Mouse (Mus musculus) midbrain, embryonic 13.5 days (tissue): ENCODE measurements around the gene Cavin1. TPM values are rescaled to one million over a fixed set of nuclear protein-coding genes. Genes with fewer than 3 reads are reported as not detected.

Experiments used
- ATAC-seq: fragments of 200-750 bp; cut with Nextera tagmentation; 2 replicates; pipeline ENCODE4 v1.8.0; 2017; ENCODE audit warnings: mild to moderate bottlenecking, moderate TSS enrichment, moderate library complexity
- H3K27ac ChIP-seq: fragments of 300-500 bp; sonication (generic); 2 replicates; pipeline ENCODE4 v1.5.1; 2015; ENCODE audit warnings: inconsistent platforms, mild to moderate bottlenecking, moderate library complexity
- H3K27me3 ChIP-seq: fragments of 300-500 bp; sonication (generic); 2 replicates; pipeline ENCODE4 v1.6.1; 2015; ENCODE audit warnings: mild to moderate bottlenecking, inconsistent platforms
- H3K36me3 ChIP-seq: fragments of 300-500 bp; sonication (generic); 2 replicates; pipeline ENCODE4 v1.6.1; 2015; ENCODE audit warnings: mild to moderate bottlenecking, inconsistent platforms
- H3K4me1 ChIP-seq: fragments of 300-500 bp; sonication (generic); replicated peaks from 2 replicates; pipeline ENCODE4 v1.6.1; 2015; ENCODE audit warnings: inconsistent platforms
- H3K4me2 ChIP-seq: fragments of 300-500 bp; sonication (generic); replicated peaks from 2 replicates; pipeline ENCODE4 v1.6.1; 2015; ENCODE audit warnings: moderate library complexity, mild to moderate bottlenecking, inconsistent platforms
- H3K4me3 ChIP-seq: fragments of 300-500 bp; sonication (generic); replicated peaks from 2 replicates; pipeline ENCODE4 v1.5.1; 2015; ENCODE audit warnings: mild to moderate bottlenecking, inconsistent platforms
- H3K9ac ChIP-seq: fragments of 300-500 bp; sonication (generic); replicated peaks from 2 replicates; pipeline ENCODE4 v1.6.1; 2015; ENCODE audit warnings: mild to moderate bottlenecking, inconsistent platforms
- H3K9me3 ChIP-seq: fragments of 300-500 bp; sonication (generic); 2 replicates; pipeline ENCODE4 v1.6.1; 2016; ENCODE audit warnings: mild to moderate bottlenecking, inconsistent platforms
- WGBS: fragments of 180-500 bp; shearing (Covaris S2); methylation state at CpG from one replicate; pipeline ENCODE4 v1.1.7; 2015; 5-methylcytosine and 5-hydroxymethylcytosine counted together
- polyA plus RNA-seq: library from polyadenylated mRNA; unstranded; fragments of >200 nt; fragmentation: Nextera tagmentation; extraction: Ambion mirVana; gene quantifications from 2 replicates; pipeline ENCODE4 v1.2.1, GENCODE M21; 2015

Cavin1 gene
- polyA plus RNA-seq, 1 experiment from 2014 or later = 30.4 TPM

DNA sequence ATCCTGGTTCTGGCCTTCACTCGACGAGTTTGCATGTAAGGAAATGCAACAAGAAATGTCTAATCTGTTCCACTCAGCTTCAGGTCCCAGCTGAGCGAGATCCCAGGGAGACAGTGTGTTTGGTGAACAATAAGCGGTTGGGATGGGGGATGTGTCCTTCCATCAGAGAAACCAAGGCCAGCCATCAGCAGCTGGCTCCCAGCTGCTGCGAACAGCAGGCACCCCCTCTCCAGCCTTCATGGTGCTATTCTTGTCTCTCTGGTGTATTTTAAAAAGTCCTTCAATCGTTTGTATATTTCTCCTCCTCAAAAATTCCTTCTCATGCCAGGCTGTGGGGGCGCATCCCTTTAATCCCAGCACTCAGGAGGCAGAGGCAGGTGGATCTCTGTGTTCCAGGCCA, 4.6 kb upstream of the Cavin1 start:
- H3K4me1 ChIP-seq = peaks cover 3% of the 10 kb centered on the region
- H3K4me3 ChIP-seq = no peak overlapping the region
- peaks cover 40% of the 10 kb centered on the region for H3K27me3 ChIP-seq
- no peaks in the 10 kb centered on the region for H3K36me3 ChIP-seq
- no peak overlapping the region for H3K9ac ChIP-seq
- H3K27ac ChIP-seq = no peak overlapping the region
- ATAC-seq = no peak
- no peaks in the 10 kb centered on the region for H3K9me3 ChIP-seq
- H3K4me2 ChIP-seq = no peak overlapping the region
- 75% methylated on average over 7 of the region's 7 CpGs for WGBS

DNA sequence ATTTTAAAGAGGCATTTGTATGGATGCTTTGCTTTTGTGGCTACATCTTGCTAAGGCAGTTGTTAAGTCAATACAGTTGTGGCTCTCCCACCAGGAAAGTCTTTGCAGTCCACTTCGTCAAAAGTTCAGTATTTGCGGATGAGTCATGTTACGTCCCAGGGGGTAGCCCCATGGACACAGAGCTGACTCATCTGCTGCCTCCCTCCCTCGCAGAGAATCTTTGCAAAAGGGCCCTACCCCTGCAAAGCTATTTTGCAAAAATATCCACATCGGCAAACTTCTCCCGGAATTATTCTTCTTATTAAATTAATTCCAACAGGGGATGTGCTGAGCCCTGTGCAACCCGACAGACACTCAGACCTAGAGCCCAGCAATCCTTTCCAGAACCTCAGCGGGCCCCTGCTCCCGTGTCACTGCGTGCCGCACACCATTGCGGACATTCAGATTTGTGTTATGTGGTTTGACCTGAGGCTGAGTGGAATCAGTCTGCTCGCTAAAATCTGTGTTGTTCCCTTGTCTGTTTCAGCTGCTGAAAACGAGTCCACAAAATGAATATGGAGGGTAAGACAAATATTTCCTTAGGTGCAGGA, 3.8 kb upstream of the Cavin1 start:
- H3K36me3 ChIP-seq = no peaks in the 10 kb centered on the region
- H3K27me3 ChIP-seq = peaks cover 48% of the 10 kb centered on the region
- no peak overlapping the region for H3K27ac ChIP-seq
- no peak overlapping the region for H3K9ac ChIP-seq
- H3K9me3 ChIP-seq = no peaks in the 10 kb centered on the region
- no peak overlapping the region for H3K4me2 ChIP-seq
- WGBS = 81% methylated on average over 14 of the region's 14 CpGs
- peaks cover 10% of the 10 kb centered on the region for H3K4me1 ChIP-seq
- no peak overlapping the region for H3K4me3 ChIP-seq
- ATAC-seq = no peak

DNA sequence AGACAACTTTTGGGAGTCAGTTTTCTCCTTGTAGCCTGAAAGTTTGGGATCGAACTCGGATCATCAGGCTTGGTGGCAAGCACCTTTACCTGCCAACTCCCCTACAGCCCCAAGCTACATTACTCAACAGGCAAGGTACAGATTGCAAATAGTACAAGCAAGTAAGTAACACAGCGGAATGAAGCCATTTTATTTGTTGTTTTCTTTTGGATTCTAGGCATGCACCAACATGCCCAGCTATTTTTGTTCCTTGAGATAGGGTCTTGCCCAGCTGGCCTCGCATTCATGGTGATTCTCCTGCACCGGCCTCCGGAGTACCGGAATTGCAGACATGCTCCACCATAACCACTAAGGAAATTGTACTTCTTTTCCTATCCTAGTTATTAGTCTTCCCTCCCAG, 2.6 kb upstream of the Cavin1 start:
- H3K4me1 ChIP-seq = peaks cover 14% of the 10 kb centered on the region
- H3K9me3 ChIP-seq = no peaks in the 10 kb centered on the region
- no peak overlapping the region for H3K9ac ChIP-seq
- H3K4me2 ChIP-seq = no peak overlapping the region
- no peaks in the 10 kb centered on the region for H3K36me3 ChIP-seq
- H3K27me3 ChIP-seq = peaks cover 60% of the 10 kb centered on the region
- no peak overlapping the region for H3K4me3 ChIP-seq
- ATAC-seq = no peak
- 91% methylated on average over 7 of the region's 7 CpGs for WGBS
- H3K27ac ChIP-seq = no peak overlapping the region

DNA sequence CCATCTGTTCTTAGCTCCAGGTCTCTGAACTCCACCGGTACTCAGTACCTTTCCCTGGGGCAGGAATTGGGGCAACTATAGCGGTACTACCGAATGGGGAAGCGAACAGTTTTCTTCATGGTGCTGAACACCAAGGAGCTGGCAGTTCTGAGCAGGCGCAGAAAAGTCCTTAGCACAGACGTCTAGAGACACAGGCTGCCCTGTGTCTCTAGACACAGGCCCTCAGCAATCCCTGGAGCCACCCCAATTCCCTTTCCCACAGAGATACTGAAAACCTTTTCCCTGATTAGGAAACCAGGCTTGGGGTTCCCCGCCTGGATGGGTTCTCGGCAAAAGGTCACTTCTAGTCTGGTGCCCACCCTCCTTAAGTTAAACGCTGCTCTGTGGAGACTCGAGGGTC, 768 bp upstream of the Cavin1 start:
- Histone ChIP-seq H3K9me3 (no peaks in the 10 kb centered on the region), H3K4me3 (no peak overlapping the region), H3K9ac (no peak overlapping the region), H3K27ac (no peak overlapping the region), H3K4me1 (peaks cover 14% of the 10 kb centered on the region), H3K4me2 (no peak overlapping the region), H3K36me3 (no peaks in the 10 kb centered on the region), H3K27me3 (peaks cover 78% of the 10 kb centered on the region)
- WGBS = 61% methylated on average over 10 of the region's 10 CpGs
- ATAC-seq = no peak

DNA sequence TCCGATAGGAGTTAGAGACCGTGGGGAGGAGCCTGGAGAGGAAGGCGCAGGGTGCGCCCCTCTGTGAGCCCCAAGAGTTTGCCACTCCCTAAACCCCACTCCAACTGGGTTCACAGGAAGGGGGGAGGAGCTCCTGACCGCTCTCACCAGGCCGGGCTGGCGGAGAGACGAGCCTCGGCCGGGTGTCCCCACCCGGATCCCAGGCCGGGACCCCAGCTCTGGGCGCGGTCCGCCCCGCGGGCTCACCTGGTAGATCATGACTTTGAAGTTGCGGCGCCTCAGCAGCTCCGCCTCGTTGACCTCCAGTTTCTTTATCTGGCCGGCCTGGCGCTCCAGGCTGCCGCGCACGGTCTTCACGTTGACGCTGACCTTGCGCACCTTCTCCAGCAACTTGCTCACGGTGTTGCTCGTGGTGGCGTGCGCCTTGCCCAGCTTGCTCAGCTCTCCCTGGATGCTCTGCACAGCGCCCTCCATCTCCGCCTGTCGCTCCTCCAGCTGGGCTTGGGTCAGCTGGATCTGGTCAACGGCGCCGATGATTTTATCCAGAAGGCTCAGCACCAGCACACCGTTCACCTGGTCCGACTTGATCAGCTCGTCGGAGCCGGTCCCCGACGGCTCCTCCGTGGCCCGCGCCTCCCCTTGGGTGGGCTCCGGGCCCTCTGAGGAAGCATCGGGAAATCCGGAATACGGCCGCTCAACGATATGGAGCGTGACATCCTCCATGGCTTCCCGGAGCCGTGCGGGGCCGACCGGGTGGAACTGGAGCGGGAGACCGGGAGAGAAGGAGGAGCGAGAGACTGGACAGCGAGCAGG, 737 bp downstream of the Cavin1 start:
- Histone ChIP-seq H3K4me3 (peak overlapping the region; percentile 34), H3K4me1 (peaks cover 14% of the 10 kb centered on the region), H3K9ac (peak overlapping the region; percentile 36; the same call in 1 of the 2 replicates), H3K4me2 (peak overlapping the region; percentile 49), H3K9me3 (no peaks in the 10 kb centered on the region), H3K27me3 (peaks cover 92% of the 10 kb centered on the region), H3K27ac (no peak overlapping the region), H3K36me3 (no peaks in the 10 kb centered on the region)
- WGBS = 2% methylated on average over 65 of the region's 65 CpGs
- ATAC-seq = no peak

DNA sequence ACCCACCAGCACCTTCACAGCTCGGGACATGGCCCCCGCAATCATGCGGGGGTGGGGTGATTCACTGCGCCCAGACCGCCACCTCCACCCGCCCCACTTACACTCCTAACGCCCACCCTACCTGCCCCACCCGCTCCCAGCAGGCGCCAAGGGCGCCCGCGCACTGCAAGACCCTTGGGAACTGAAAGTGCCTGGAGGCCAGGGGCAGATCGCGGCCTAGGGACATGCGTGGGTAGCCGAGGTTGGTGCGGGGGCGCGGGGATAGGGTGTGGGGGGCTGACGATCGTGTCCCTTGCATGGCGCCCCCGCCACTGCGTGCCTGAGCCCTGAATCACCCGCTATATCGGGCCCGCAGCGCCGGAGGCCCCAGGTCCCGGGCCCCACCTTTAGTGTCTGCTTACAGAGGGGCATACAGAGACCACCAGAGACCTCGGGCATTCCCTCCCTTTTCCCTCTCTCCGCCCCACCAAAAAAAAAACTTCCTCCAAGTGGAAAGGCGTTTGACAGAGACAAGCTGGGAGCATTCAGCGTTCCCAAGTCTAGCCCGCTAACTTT, 1.4 kb downstream of the Cavin1 start:
- H3K27me3 ChIP-seq = peaks cover 85% of the 10 kb centered on the region
- WGBS = 5% methylated on average over 31 of the region's 35 CpGs

DNA sequence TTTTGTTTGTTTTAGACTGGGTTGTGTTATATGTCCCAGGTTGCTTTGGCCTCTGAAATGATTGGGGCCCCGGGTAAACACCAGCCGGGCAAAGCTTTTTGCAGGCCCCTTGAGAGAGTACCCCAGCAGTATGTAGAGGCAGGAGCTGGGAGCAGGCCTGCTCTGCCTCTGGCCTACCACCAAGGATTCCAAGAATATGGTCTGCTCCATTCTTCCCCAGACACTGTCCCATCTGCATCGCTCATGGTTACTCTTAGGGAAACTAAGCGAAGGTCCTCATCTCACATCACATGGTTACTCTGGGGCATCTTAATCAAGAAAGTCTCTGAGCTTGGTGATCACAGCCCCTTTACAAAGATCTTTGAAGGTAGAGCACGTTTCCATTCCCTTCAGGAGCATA, 2.2 kb downstream of the Cavin1 start:
- H3K27me3 ChIP-seq = peaks cover 83% of the 10 kb centered on the region
- no peak overlapping the region for H3K27ac ChIP-seq
- H3K4me2 ChIP-seq = no peak overlapping the region
- no peaks in the 10 kb centered on the region for H3K36me3 ChIP-seq
- ATAC-seq = no peak
- no peaks in the 10 kb centered on the region for H3K9me3 ChIP-seq
- H3K4me1 ChIP-seq = peaks cover 14% of the 10 kb centered on the region
- H3K9ac ChIP-seq = no peak overlapping the region
- H3K4me3 ChIP-seq = no peak overlapping the region
- WGBS = 72% methylated on average over 5 of the region's 5 CpGs

More for the DNA sequence above, 1.4 kb downstream of the Cavin1 start:
- Histone ChIP-seq H3K9ac (no peak overlapping the region), H3K27ac (no peak overlapping the region), H3K4me3 (peak overlapping the region; percentile 34), H3K36me3 (no peaks in the 10 kb centered on the region), H3K4me1 (peaks cover 14% of the 10 kb centered on the region), H3K9me3 (no peaks in the 10 kb centered on the region), H3K4me2 (peak overlapping the region; percentile 49)
- ATAC-seq = no peak

DNA sequence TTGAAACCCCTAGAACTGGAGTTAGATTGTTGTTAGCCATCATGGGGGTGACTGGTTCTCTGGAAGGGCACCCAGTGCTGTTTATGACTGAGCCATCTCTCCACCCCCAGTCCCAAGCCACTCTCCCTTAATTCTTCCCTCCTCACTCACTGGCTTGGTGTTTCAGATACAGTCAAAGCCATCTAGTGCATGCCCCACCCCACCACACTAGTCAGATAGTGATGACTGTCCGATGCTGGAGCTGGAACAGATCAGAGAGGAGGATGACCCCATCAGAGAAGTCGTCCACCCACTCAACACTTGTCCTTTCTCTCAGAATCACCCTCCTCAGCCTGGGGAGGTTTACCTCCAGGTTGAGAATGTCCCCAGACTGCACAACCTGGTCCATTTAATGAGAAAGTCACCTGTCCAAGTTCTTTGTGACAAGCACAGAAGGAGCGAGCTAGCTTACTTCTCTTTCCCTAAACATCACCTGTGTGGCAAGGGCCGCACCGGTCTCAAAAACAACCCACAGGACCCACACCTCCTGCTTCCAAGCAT, 2.7 kb downstream of the Cavin1 start:
- Histone ChIP-seq H3K4me1 (peaks cover 14% of the 10 kb centered on the region), H3K9ac (no peak overlapping the region), H3K4me3 (no peak overlapping the region), H3K27me3 (peaks cover 78% of the 10 kb centered on the region), H3K9me3 (no peaks in the 10 kb centered on the region), H3K36me3 (no peaks in the 10 kb centered on the region), H3K4me2 (no peak overlapping the region), H3K27ac (no peak overlapping the region)
- 80% methylated on average over 5 of the region's 5 CpGs for WGBS
- ATAC-seq = no peak

DNA sequence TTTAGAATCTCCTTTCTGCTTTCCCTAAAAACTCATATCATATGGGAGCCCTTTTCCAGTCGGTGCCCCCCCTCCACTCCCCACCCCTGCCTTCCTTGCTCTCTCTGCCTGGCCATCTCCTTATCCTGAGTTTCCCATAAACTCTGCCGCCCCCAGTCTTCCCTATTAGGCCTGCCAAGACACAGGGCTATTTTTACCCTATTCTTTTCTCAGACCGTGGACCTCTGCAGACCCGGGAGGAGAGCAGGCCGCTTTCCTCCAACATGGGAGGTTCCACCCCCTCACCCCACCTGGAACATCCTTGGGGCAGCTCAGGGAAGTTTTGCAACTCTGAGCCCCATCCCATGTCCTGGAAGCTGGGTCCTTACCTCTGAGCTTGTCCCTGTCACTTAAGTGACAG, 3.3 kb downstream of the Cavin1 start:
- H3K36me3 ChIP-seq = no peaks in the 10 kb centered on the region
- H3K27ac ChIP-seq = no peak overlapping the region
- H3K27me3 ChIP-seq = peaks cover 73% of the 10 kb centered on the region
- no peak overlapping the region for H3K4me3 ChIP-seq
- H3K9ac ChIP-seq = no peak overlapping the region
- H3K4me2 ChIP-seq = no peak overlapping the region
- no peaks in the 10 kb centered on the region for H3K9me3 ChIP-seq
- H3K4me1 ChIP-seq = peaks cover 14% of the 10 kb centered on the region
- 62% methylated on average over 5 of the region's 5 CpGs for WGBS
- no peak for ATAC-seq

DNA sequence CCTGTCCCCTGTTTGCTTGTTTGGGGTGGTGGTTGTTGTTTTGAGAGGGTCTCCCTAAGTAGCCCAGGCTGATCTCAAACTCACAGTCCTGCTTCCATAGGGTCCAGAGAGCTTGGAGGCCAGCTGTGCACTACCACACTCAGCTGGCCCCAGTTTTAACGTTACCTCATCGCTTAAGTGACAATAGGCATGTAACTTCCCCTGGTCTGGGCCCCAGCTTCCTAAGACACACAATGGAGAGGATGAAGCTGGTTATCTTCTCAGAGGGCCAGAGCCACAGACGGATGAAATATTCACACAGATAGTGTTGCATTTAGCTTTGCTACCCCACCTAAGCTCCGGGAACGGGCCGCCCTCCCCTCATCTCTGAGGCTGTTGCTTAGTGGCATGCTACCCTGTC, 4.9 kb downstream of the Cavin1 start:
- no peak overlapping the region for H3K4me3 ChIP-seq
- WGBS = 78% methylated on average over 6 of the region's 6 CpGs
- no peak overlapping the region for H3K9ac ChIP-seq
- H3K27me3 ChIP-seq = peaks cover 57% of the 10 kb centered on the region
- H3K4me2 ChIP-seq = no peak overlapping the region
- no peaks in the 10 kb centered on the region for H3K36me3 ChIP-seq
- peaks cover 14% of the 10 kb centered on the region for H3K4me1 ChIP-seq
- no peak overlapping the region for H3K27ac ChIP-seq
- no peaks in the 10 kb centered on the region for H3K9me3 ChIP-seq
- ATAC-seq = no peak

DNA sequence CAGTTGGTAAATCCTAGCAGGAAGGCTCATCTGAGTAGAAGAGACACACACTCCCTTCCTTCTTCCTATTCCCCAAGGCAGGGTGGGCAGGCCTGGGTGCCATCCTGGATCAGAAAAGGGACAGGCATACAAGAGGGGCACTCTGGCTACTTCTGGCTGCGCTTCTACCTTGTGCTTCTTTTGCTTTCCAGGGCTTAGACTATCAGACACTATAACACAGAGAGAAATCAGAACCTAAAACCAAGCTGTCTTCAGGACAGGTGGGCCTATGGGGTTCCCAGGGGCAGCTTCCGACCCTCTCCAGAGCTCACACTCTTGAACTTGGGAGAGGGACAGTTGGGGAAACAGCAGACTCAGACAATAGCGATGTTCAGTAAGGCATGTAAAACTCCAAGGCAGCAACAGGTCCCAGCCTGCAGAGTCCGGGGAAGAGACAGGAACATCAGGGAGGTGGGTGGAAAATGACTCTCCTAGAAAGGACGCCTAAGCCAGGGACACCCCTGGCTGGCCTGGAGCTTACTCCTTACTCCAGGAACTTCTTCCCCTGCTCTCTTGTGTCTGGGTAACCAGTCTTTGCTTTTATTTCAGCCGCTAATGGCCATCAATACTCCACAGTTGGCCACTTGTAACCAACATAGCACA, 5.7 kb downstream of the Cavin1 start:
- no peak overlapping the region for H3K4me3 ChIP-seq
- H3K9ac ChIP-seq = no peak overlapping the region
- 85% methylated on average over 6 of the region's 6 CpGs for WGBS
- ATAC-seq = no peak
- peaks cover 53% of the 10 kb centered on the region for H3K27me3 ChIP-seq
- no peak overlapping the region for H3K27ac ChIP-seq
- no peaks in the 10 kb centered on the region for H3K9me3 ChIP-seq
- no peak overlapping the region for H3K4me2 ChIP-seq
- peaks cover 9% of the 10 kb centered on the region for H3K4me1 ChIP-seq
- H3K36me3 ChIP-seq = no peaks in the 10 kb centered on the region

DNA sequence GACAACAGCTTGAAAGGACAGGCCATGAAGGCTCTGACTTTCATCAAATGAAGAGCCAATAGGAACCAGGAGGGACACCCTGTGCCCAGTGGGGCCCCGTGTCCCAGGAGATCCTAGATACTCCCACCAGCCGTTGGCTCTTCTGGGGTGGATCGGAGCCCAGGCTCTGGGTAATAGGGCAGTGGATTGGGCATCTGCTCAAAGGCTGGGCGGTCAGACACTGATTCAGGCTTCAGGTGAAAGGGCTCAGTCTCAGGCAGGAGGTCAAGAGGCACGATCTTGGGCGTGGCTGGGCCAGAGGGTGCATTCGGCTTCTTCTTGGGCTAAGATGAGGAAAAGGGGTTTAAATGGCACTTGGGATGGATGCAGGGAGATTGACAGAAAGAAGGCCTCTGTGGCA, 6.5 kb downstream of the Cavin1 start:
- no peak overlapping the region for H3K4me2 ChIP-seq
- no peak overlapping the region for H3K4me3 ChIP-seq
- H3K9me3 ChIP-seq = no peaks in the 10 kb centered on the region
- no peak for ATAC-seq
- 86% methylated on average over 7 of the region's 7 CpGs for WGBS
- H3K27me3 ChIP-seq = peaks cover 53% of the 10 kb centered on the region
- H3K9ac ChIP-seq = no peak overlapping the region
- peaks cover 3% of the 10 kb centered on the region for H3K4me1 ChIP-seq
- H3K27ac ChIP-seq = no peak overlapping the region
- H3K36me3 ChIP-seq = no peaks in the 10 kb centered on the region
